Mouse (Mus musculus) CH12F3 (cell line): ENCODE measurements at regions not wholly inside any gene's neighbourhood (a gene's known extent, or its start where the extent isn't known, plus 50 kb on each side); places are given as distances from the start of the nearest gene placed in this dataset.

ENCODE experiments used
- in situ Hi-C: fragments of 300-500 bp; cut with MboI; formaldehyde crosslinking; loops from 2 replicates; pipeline ENCODE4 v1.14.3; 2020; ENCODE audit warnings: low sequenced_read_pairs

DNA sequence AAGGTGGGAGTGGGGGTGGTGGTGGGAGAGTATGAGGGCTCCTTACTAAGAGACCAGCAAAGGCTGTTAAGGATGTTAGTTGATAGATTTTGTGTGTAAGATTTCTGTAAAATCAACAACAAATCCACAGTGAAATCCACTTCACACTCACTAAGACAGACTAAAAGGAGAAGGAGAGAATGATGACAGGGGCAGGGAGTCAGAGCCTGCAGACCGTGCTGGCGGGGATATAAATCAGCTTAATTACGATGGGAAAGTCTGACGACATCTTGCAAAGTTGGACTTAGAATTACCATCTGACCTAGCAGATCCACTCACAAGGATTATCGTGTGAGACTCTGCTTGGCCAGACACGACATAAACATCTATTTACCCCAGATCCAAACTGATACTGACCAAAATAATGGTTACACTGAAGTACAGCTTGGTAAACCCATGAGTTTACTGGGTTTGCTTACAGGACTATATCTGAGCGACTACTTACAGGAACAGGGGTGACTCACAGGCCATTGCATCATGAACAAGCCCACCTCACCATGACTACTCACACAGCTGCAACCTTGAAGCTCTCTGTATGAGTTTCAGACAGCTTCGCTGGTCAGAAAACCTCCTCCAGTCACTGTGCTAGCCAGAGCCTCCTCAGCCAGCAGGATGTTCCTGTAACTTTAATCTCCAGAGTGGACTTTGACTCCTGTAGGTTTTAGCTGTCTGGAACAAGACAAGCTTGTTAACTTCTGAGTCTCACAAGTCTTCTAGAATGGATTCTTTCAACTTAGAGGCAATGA is 50.5 kb upstream of the Ednra start:
- in situ Hi-C loops, result no loop called here

DNA sequence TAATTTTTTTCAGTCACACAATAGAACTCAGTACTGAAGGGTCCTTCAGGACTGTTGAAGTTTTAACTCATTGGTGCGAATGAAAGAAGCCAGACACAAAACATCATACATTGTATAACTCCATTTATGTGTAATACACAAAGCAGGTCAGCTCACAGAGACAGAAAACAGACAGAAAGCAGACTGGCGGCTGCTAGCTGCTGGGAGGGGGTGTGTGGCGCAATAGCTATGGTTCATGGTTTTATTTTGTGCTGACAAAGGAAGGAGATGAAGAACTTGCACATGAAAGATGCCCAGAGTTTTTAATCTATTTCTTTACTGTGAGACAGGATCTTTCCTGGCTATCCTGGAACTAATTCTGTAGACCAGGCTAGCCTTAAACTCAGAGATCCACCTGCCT is 51.3 kb upstream of the Ednra start:
- in situ Hi-C loops, result no loop called here

DNA sequence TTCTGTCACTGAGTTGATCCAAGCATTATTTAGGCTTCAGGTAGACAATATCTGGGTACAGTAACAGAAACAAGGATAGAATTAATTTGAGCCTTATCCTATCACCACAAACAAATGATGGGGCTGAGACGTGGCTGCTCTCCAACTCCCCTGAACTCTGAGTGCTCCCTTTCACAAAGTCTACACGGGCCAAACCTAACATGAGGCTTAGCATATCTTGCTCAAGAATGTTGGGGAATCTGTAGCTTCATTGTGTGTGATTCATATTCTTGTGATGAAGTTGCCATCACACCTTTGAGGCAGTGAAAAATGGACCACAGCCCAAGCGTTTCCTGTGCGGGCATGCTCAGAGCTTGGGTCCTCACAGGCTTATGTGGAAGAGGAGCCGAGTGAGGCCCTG is 53.3 kb upstream of the Ednra start:
- in situ Hi-C loops, result no loop called here

DNA sequence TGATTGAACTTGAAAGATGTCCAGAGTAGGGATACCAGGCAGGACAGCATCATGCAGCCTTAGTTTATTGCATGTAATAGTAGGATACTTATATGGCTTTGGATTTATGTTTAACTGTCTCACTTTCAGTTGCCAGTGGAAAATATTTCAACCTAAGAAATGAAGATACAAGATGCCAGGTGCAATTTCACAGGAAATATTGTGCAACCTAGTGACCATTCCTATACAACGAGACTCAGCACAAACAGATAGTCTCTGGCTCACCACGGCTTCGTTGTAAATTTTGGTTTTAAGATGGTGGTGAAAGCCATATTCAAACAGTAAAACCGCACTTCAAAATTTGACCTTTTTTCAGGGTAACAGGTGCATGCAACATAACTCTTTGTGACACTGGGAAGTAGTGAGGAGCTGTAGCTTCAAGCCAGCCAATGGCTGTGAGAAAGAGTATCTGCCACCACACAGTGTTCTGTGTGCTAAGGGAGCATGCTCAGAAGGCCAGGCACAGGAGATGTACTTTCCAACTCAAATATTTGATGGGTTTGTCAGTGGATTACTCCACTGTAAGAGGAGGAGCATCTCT is 61.5 kb upstream of the Ednra start:
- in situ Hi-C loops, result no loop called here

DNA sequence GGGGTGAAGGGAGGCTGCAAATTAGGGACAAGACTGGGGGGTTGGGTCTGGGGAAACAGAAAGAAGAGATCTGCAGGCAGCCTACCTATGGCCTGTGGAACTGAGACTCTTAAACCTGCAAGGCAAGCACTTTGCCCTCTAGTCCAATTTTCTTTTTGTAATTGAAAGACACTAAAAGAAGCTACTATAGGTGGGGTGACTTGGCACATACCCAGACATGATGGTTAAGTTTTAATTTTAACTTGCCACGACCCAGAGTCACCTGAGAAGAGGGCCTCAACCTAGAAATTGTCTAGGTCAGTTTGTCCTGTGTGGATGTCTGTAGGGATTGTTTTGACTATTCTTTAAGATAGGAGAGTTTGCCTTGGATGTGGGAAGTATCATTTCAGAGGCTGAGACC is 70.6 kb upstream of the Ednra start:
- in situ Hi-C loops, result no loop called here

DNA sequence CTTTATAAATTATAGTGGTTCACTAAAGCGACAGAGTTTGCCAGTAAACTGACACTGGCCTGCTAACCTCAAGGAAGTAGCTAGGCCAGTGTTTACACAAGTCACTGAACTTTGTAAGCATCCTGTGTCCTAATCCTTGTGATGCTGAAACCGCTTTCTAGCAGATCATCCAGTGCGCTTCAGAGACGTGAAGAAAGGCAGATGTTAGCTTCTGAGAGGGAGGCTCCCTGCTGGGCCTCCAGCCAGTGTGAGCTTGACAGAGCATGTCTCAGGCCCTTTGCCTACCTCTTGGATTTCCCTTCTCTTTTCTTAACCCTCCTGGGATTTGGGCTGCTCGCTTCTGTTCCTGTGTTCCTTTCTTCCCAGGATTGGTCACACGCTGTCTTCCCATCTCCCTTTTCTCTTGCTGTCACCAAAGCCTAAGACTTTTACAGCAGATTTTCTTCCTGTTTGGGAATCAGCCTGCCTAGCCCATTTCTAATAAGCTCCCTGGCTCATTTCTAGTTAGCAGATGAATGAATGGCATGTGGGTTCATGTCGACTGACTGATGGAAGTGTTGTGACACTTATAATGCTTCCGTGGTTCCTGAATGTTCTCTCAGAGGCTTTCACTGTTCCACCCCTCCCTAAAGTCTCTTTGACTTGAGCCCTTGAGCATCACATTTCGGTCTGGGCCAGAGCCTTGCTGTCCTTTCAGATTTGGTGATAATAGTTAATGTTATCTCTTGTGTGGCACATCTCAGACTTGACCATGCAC is 79.1 kb upstream of the Ednra start:
- in situ Hi-C loops, result no loop called here

DNA sequence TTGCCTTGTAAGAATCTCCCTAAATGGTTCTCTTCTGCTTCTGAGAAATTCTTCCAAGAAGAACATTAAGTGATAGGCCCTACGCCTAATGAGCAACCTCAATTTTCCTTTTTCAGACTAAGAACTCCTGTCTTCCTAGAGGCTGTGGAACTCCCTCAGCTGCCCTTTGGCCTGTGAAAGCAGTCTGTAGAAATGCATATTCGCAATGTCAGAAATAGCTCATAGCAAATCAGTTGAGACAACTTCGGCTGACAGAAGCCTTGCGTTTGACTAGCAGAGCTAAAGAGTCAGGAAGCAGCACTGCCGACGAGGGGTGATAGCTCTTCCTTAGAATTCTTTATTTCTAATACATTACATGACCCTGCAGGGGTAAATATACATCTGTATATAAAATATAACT is 80.3 kb upstream of the Ednra start:
- in situ Hi-C loops, result no loop called here

DNA sequence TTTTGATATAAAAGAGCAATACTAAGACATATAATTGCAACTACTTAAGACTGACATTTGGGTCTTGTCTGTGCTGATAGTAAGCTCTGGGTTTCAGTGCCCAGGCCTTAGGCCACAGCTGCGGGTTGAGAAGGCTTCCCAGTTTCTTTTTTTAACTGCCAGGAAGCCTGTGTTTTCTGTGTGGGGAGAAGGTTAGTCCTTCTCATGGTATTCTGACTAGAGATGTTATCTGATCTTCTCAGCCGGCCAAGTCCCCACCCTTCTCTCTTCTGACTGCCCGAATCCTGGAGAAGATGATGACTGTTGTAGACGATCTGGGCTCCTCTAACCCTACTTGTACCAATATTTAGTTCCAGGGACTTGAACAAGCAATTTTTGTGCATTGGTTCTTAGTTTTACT is 80.7 kb upstream of the Ednra start:
- in situ Hi-C loops, result no loop called here

DNA sequence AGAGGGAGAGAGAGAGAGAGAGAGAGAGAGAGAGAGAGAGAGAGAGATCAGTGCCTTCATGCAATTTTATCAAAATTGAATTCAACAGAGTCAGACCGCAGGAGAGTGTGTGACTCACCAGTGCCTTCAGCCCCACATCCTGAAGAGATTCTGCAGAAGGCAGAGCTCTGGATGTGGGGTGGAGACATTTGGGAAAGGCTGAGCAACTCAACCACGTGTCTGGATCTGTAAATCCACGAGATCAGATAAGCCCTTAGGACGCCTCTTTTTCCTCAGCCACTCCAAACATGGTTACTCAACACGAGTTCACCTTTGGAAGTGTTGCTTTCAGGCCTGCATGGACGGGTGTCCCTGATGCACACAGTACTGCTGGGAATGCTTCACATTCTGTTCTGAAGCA is 81.4 kb upstream of the Ednra start:
- in situ Hi-C loops, result no loop called here

DNA sequence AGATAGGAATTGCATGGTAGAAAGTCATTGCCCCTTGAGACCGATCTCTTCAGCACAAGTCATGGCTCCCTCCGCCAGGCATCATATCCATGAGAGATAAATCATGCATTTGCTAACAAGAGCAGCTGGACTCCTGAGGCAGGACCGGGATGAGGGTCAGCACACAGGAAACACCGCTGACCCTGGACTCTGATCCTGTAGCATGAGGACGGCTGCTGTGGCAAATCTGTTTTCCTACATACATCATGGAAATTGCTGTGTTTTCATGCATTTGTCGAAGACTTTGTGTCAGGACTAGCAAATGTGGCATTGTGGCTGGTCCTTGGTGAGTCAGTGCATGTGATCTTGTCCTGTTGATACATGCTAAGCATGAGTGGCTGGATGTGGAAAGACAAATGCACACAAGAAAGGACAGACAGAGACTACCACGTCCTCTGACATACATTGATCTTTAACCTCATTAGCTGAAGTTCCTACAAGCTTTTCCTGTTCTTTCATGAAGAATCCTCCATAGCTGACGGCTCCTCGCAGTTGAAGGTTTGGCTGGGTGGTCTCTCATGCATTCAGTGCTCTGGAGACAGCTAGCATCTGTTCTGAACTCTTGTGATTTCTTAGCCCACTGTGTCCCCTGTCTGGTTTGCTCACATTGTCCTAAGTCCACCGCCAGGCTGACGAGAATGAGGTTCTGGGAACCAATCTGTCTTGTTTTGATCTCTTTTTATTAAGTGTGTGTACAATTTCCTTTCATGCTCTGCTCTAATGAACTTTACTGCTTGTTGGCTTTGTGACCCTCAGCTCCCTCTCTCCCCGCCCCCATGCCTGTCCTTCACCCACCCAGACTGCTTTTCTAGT is 90.8 kb upstream of the Ednra start:
- in situ Hi-C loops, result no loop called here

DNA sequence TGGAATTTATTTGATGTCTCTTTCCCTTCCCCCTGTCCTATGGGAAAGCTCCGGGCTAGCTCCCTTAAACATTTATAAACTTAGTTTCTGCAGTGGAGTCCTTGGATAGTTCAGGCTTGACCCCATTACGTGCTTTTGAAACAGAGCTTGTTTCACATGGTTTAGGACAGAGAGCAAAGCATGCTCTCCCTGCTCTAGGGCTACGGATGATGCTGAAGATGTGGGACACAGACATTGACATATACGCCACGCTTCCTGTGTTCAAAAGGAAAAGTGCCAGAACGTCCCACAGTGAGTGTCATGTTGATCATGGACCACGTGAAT is 91.3 kb upstream of the Ednra start:
- in situ Hi-C loops, result no loop called here

DNA sequence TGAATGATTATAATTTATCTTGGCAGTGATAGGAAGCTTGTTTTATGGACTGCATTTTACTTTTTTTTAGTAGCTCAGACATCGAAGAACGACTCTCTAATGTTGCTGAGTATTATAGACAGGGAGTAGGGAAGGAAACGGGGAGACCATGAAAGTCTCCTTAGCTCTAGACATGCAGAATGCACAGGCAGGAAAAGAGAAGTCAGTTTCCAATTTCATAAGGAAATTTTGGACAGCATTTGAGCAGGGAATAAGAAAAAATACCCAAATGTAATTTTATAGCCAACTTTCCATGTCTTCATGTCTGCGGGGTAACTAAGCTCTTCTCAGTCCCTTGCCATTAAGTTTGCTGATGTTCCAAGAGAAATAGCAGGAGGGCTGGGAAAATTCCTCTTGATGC is 92.0 kb upstream of the Ednra start:
- in situ Hi-C loops, result no loop called here

DNA sequence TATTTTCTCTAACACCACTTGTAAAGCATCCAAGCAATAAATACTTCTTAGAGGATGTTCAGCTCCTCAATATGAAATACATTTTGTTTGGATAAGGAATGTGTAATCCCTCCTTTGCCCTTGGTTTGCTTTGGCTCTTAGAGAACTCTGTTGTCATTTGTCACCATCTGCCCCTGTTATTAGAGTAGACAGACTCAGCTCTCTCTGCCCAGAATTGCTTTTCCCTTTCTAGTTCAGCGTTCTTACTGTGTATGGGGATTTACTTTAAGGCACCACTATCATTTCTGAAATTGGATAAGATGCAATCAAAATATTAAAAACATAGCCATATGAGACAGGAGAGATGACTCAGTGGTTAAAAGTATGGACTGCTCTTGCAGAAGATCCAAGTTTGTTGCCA is 101.5 kb upstream of the Ednra start:
- in situ Hi-C loops, result no loop called here

DNA sequence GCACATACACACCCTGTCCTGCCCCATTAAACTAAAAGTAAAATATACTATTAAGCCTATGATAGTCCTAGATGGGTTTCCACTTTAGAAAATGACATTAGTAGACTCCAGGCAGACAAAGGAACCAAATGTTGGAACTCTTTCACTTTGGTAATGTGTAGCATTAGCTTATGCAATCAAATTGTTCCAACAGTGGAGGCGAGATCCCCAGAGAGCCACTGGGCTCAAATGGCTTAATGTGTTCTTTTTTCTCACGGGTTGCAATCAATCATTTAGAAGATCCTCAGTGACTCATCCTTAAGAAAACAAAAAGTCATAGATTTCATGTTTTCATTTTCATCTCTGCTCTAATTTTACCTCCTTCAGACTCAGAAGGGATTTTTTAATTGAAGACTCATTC is 102.0 kb upstream of the Ednra start:
- in situ Hi-C loops, result no loop called here

DNA sequence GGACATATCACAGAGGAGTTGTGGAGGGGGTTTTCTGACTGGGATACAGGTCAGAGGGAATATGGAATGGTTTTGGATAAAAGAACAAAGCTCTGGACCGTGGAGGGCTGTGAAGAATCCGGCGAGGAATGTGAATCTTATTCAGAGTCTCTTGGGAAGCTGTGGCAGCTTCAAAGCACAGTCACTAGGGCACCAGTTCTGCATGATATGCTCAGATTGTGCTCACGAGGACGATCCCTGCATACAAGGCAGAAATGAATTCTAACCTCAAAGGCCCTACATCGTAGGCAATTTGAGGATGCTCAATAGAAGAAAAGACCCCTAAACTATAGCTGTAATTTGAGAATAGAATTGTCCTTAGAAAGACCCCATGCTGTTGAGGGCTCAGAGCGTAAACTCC is 103.8 kb upstream of the Ednra start:
- in situ Hi-C loops, result no loop called here

DNA sequence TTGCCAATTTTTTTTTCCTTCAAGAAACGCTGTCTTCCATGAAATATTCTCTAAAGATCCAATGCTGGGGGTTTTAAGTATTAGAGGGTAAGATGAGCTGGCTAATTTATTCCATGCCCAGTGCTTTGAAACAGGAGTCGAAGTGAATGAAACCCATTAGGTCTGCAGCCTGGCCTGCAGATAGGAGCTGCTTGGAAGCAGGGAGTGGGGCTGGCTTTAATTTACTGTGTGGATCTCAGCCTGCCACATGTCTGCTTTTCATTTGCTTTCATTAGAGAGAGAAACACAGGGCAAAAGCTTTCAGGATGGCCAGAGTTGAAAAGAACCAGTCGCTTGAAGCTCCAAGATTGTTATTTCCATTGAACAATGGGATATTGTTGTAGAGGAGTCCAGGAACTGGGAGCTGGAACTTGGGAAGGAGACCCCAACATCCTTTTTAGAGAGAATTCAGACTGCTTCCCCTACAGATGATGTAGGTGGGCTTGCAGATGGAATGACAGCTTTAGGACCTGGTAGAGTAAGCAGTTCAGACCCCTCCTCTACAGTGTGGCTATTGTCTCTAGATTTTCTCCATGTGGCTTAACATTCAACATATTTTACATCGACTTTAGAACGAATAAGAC is 105.0 kb upstream of the Ednra start:
- in situ Hi-C loops, result no loop called here

DNA sequence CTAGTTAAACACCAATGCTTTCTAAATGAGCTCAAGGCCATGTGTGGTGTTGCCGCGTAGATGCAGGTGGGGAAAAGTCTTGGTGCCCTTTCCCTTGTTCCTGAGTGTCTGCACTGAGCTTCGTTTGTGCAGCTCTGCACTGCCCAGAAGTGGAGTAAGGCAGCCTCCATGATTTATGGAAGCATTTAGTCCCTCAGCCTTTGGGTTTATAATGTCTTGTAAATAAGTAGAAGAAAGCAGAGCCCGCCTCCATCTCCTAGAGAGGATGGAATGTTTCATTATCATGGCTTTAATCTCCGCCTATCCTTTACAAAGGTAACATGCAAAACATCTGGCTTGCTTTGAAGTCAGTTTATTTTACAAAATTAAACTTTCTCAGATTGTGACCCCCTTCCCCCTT is 105.5 kb upstream of the Ednra start:
- in situ Hi-C loops, result no loop called here

DNA sequence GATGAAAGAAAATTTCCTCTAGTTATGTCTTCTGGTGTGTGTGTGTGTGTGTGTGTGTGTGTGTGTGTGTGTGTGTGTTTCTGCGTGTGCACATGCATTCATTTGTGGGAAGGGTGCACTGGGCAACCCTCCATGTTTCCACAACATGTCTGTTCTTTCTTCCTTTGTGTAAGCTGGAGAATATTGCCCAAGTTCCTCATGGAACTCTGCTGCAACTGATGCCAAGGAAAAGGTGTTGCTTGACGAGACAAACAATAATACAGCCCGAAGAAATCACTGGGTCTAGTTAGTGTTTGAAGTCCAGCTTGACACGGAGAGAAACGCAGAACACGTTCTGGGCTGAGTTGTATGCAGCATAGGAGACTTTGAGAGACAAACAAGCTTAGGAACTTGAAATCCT is 110.0 kb upstream of the Ednra start:
- in situ Hi-C loops, result no loop called here

DNA sequence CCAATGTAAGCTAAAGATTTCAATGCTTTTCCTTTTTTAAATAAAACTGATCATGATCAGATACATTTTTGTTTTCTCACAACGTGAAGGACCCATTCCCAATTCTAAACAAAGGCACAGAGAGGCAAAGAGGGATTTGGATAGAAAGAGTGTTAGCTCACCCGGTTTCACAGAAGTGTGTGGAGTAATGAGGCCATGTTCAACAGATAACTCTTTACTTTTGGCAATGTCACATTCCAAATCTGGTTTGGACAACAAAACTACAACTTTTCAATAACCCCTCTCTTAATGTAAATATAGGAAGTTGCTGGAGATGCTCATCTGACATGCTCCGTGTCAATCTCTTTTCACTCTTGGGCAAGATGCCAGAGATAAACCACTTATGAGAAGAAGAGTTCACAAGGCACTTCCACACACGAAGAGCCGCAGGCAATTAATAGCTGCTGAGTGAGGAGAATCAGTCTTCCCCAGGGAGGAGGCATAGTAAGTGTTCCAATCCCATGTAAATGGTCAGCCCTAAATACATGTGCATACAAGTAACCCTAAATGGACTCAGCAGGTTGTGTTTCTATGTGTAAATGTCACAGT is 112.7 kb upstream of the Ednra start:
- in situ Hi-C loops, result no loop called here

DNA sequence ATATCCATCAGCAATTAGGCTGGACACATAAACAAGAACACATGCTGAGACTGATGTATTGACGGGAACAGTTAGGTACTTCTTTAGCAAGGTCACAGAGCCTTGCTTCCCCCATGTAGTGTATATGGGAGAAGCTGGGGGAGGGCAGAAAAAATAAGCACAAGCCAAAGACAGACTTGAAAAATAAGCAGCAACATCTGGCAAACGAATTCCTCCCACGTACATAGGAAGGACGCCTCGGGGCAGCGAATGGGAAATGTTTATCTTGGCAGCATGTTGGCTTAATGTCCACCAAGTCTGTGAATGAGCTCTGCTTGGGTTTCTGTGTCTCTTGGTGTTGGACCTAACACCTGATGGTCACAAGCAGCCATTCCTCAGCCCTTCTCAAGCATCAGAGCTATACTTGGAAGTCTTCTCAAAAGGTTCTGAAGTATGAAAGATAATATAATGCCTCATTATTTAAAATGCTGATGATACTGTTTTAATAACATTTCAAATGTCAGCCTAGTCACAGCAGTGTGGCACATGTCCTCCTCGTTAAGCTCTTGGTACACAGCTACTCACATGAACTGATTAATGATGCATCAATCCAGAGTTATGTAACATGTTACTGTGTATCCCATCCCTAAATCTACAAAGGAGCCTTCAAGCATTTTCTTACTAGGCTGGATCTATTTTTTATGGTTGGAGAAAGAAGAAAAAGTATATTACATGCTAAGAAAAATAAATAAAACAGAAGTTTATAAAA is 118.3 kb upstream of the Ednra start:
- in situ Hi-C loops, result no loop called here
